Mouse (Mus musculus) forebrain, embryonic 10.5 days (tissue): ENCODE data around the gene Rock2. TPM values are rescaled to one million over a fixed set of nuclear protein-coding genes. Genes with fewer than 3 reads are reported as not detected.

Source experiments
- DNase-seq: peaks from one replicate; pipeline ENCODE4 v3.0.0-alpha.2; 2017; ENCODE audit warnings: low spot score; ENCODE audit errors: extremely low spot score
- H3K27ac ChIP-seq: fragments of 300-500 bp; sonication (generic); 2 replicates; pipeline ENCODE4 v1.5.1; 2016; ENCODE audit warnings: mild to moderate bottlenecking
- H3K27me3 ChIP-seq: fragments of 300-500 bp; sonication (generic); 2 replicates; pipeline ENCODE4 v1.6.1; 2016; ENCODE audit warnings: mild to moderate bottlenecking; ENCODE audit not compliant: poor library complexity, severe bottlenecking
- H3K36me3 ChIP-seq: fragments of 300-500 bp; sonication (generic); replicated peaks from 2 replicates; pipeline ENCODE4 v1.6.1; 2016; ENCODE audit warnings: mild to moderate bottlenecking, moderate library complexity
- H3K4me1 ChIP-seq: fragments of 300-500 bp; sonication (generic); 2 replicates; pipeline ENCODE4 v1.6.1; 2016
- H3K4me3 ChIP-seq: fragments of 300-500 bp; sonication (generic); 2 replicates; pipeline ENCODE4 v1.5.1; 2016; ENCODE audit warnings: mild to moderate bottlenecking, moderate library complexity
- H3K9me3 ChIP-seq: fragments of 300-500 bp; sonication (generic); 2 replicates; pipeline ENCODE4 v1.6.1; 2016; ENCODE audit warnings: mild to moderate bottlenecking, moderate library complexity
- WGBS: fragments of 180-500 bp; shearing (Covaris S2); methylation state at CpG from one replicate; pipeline ENCODE4 v1.1.7; 2016; 5-methylcytosine and 5-hydroxymethylcytosine counted together
- polyA plus RNA-seq: library from polyadenylated mRNA; unstranded; fragments of >200 nt; fragmentation: Nextera tagmentation; extraction: Ambion mirVana; gene quantifications from 2 replicates; pipeline ENCODE4 v1.2.1, GENCODE M21; 2016

Rock2 gene
- polyA plus RNA-seq, 1 experiment from 2014 or later = 10.5 TPM

- no peak overlapping the region for H3K27ac ChIP-seq
- H3K4me3 ChIP-seq = no peak overlapping the region
- no peaks in the 10 kb centered on the region for H3K36me3 ChIP-seq
- no peak for DNase-seq
- peaks cover 18% of the 10 kb centered on the region for H3K4me1 ChIP-seq
- whole genome bisulfite sequencing = 74% methylated on average over 3 of the region's 3 CpGs
- no peaks in the 10 kb centered on the region for H3K9me3 ChIP-seq
- no peaks in the 10 kb centered on the region for H3K27me3 ChIP-seq
Observed at GRCm38 (mm10) chr12:16860961-16861360, 33.7 kb upstream of the Rock2 start.

GRCm38 (mm10) chr12:16864477-16864876 lies 30.2 kb upstream of the Rock2 start:
- H3K4me3 ChIP-seq = no peak overlapping the region
- peaks cover 21% of the 10 kb centered on the region for H3K4me1 ChIP-seq
- no peaks in the 10 kb centered on the region for H3K36me3 ChIP-seq
- DNase-seq = no peak
- no peaks in the 10 kb centered on the region for H3K27me3 ChIP-seq
- H3K27ac ChIP-seq = no peak overlapping the region
- 93% methylated on average over 4 of the region's 4 CpGs for whole genome bisulfite sequencing
- no peaks in the 10 kb centered on the region for H3K9me3 ChIP-seq

- Histone ChIP-seq H3K27ac (no peak overlapping the region), H3K4me1 (peaks cover 28% of the 10 kb centered on the region), H3K9me3 (no peaks in the 10 kb centered on the region), H3K27me3 (no peaks in the 10 kb centered on the region), H3K4me3 (no peak overlapping the region), H3K36me3 (no peaks in the 10 kb centered on the region)
- DNase-seq = no peak
- WGBS = 84% methylated on average over 3 of the region's 3 CpGs
Observed at GRCm38 (mm10) chr12:16865871-16866270, 28.8 kb upstream of the Rock2 start.

GRCm38 (mm10) chr12:16866460-16866859 lies 28.2 kb upstream of the Rock2 start:
- peaks cover 26% of the 10 kb centered on the region for H3K4me1 ChIP-seq
- H3K4me3 ChIP-seq = no peak overlapping the region
- no peaks in the 10 kb centered on the region for H3K36me3 ChIP-seq
- no peak for DNase-seq
- no peaks in the 10 kb centered on the region for H3K27me3 ChIP-seq
- H3K27ac ChIP-seq = no peak overlapping the region
- WGBS = 84% methylated on average over 3 of the region's 3 CpGs
- H3K9me3 ChIP-seq = no peaks in the 10 kb centered on the region

- Histone ChIP-seq H3K36me3 (no peaks in the 10 kb centered on the region), H3K4me1 (peaks cover 26% of the 10 kb centered on the region), H3K4me3 (no peak overlapping the region), H3K27ac (no peak overlapping the region), H3K27me3 (no peaks in the 10 kb centered on the region), H3K9me3 (no peaks in the 10 kb centered on the region)
- WGBS = 79% methylated on average over 7 of the region's 7 CpGs
- no peak for DNase-seq
Observed at GRCm38 (mm10) chr12:16867306-16867705, 27.4 kb upstream of the Rock2 start.

GRCm38 (mm10) chr12:16868618-16869017 lies 26.1 kb upstream of the Rock2 start:
- H3K9me3 ChIP-seq = no peaks in the 10 kb centered on the region
- H3K27ac ChIP-seq = 0 out of 2 replicates have a peak overlapping the region, but pooled peaks have one; percentile 82
- H3K27me3 ChIP-seq = no peaks in the 10 kb centered on the region
- H3K4me3 ChIP-seq = no peak overlapping the region
- no peaks in the 10 kb centered on the region for H3K36me3 ChIP-seq
- 82% methylated on average over 6 of the region's 6 CpGs for WGBS
- H3K4me1 ChIP-seq = peaks cover 26% of the 10 kb centered on the region
- DNase-seq = no peak

- 77% methylated on average over 8 of the region's 8 CpGs for WGBS
- no peak overlapping the region for H3K4me3 ChIP-seq
- H3K9me3 ChIP-seq = no peaks in the 10 kb centered on the region
- no peaks in the 10 kb centered on the region for H3K27me3 ChIP-seq
- peaks cover 27% of the 10 kb centered on the region for H3K4me1 ChIP-seq
- peak overlapping the region; percentile 82; the same call in 1 of the 2 replicates for H3K27ac ChIP-seq
- no peaks in the 10 kb centered on the region for H3K36me3 ChIP-seq
- DNase-seq = no peak
Observed at GRCm38 (mm10) chr12:16869091-16869778, 25.5 kb upstream of the Rock2 start.

- Histone ChIP-seq H3K27ac (peak overlapping the region; percentile 82), H3K4me3 (no peak overlapping the region)
- DNase-seq = no peak
Observed at GRCm38 (mm10) chr12:16869870-16870404, 24.8 kb upstream of the Rock2 start.

GRCm38 (mm10) chr12:16870405-16871068 lies 24.2 kb upstream of the Rock2 start:
- 44% methylated on average over 8 of the region's 8 CpGs for WGBS
- peak; percentile 27 for DNase-seq
- no peaks in the 10 kb centered on the region for H3K27me3 ChIP-seq
- peaks cover 30% of the 10 kb centered on the region for H3K4me1 ChIP-seq
- peak overlapping the region; percentile 82 for H3K27ac ChIP-seq
- H3K4me3 ChIP-seq = no peak overlapping the region
- H3K36me3 ChIP-seq = no peaks in the 10 kb centered on the region
- H3K9me3 ChIP-seq = no peaks in the 10 kb centered on the region

More at GRCm38 (mm10) chr12:16869870-16870404, 24.8 kb upstream of the Rock2 start:
- 66% methylated on average over 9 of the region's 9 CpGs for WGBS
- H3K9me3 ChIP-seq = no peaks in the 10 kb centered on the region
- peaks cover 30% of the 10 kb centered on the region for H3K4me1 ChIP-seq
- no peaks in the 10 kb centered on the region for H3K36me3 ChIP-seq
- H3K27me3 ChIP-seq = no peaks in the 10 kb centered on the region

- Histone ChIP-seq H3K36me3 (no peaks in the 10 kb centered on the region), H3K4me1 (peaks cover 37% of the 10 kb centered on the region), H3K4me3 (no peak overlapping the region), H3K9me3 (no peaks in the 10 kb centered on the region), H3K27ac (no peak overlapping the region), H3K27me3 (no peaks in the 10 kb centered on the region)
- 85% methylated on average over 1 of the region's 1 CpGs for WGBS
- DNase-seq = no peak
Observed at GRCm38 (mm10) chr12:16872006-16872405, 22.7 kb upstream of the Rock2 start.

GRCm38 (mm10) chr12:16872926-16873464 lies 21.7 kb upstream of the Rock2 start:
- no peak for DNase-seq
- H3K36me3 ChIP-seq = no peaks in the 10 kb centered on the region
- WGBS = 91% methylated on average over 7 of the region's 7 CpGs

GRCm38 (mm10) chr12:16873549-16873948 lies 21.1 kb upstream of the Rock2 start:
- Histone ChIP-seq H3K4me1 (peaks cover 40% of the 10 kb centered on the region), H3K4me3 (no peak overlapping the region), H3K27ac (no peak overlapping the region), H3K36me3 (no peaks in the 10 kb centered on the region), H3K27me3 (no peaks in the 10 kb centered on the region), H3K9me3 (no peaks in the 10 kb centered on the region)
- 93% methylated on average over 7 of the region's 7 CpGs for WGBS
- no peak for DNase-seq

More at GRCm38 (mm10) chr12:16872926-16873464, 21.7 kb upstream of the Rock2 start:
- no peaks in the 10 kb centered on the region for H3K27me3 ChIP-seq
- H3K27ac ChIP-seq = no peak overlapping the region
- H3K9me3 ChIP-seq = no peaks in the 10 kb centered on the region
- H3K4me3 ChIP-seq = no peak overlapping the region
- peaks cover 40% of the 10 kb centered on the region for H3K4me1 ChIP-seq

- WGBS = 61% methylated on average over 2 of the region's 2 CpGs
- no peak for DNase-seq
Observed at GRCm38 (mm10) chr12:16874086-16874485, 20.6 kb upstream of the Rock2 start.

More at GRCm38 (mm10) chr12:16874086-16874485, 20.6 kb upstream of the Rock2 start:
- Histone ChIP-seq H3K27me3 (no peaks in the 10 kb centered on the region), H3K9me3 (no peaks in the 10 kb centered on the region), H3K36me3 (no peaks in the 10 kb centered on the region), H3K27ac (no peak overlapping the region), H3K4me3 (no peak overlapping the region), H3K4me1 (peaks cover 35% of the 10 kb centered on the region)
